Mouse (Mus musculus) right cerebral cortex, postnatal 25 days (tissue): ENCODE results near the gene Atp6v1e1.

ENCODE experiments used
- DNase-seq: peaks from one replicate; pipeline ENCODE4 v3.0.0; 2022

Gene Atp6v1e1

DNA sequence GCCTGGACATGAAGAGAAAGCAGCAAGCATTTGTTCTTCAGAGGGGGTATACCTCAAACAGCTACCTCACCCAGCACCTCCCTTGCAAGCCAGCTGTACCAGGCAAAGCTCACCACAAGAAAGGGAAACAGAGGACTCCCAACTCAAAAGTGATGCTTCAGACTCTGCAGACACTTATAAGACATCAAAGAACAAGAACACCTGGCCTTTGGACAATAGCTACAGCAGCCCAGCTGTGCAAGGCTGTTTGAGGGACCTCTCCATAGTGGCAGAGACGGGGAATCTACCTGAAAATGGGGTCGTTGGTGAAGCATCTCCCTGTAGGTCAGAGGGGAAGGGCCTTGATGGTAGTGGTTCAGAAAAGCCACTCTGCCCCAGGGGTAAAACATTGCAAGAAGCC lies 61.4 kb downstream of the Atp6v1e1 start:
- DNase-seq: no peak

DNA sequence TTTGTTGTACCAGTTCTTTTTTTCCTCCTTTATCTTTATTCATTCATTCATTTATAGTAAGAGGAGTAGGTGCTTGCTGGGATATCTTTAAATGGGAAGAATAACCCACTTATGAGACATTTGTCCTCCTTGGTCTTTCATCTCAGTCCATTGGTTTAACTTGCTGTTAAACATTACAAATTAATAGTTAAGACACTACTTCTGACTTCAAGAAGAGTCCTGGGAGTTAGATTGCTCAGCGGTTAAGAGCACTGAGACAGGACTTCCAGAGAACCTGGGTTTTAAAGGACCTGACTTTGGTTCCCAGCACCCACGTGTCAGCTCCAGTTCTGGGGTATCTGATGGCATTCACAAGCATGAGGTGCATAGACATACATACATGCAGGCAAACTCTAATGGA lies 76.2 kb downstream of the Atp6v1e1 start:
- DNase-seq: no peak
